Mouse (Mus musculus) heart, postnatal 0 days (tissue): ENCODE measurements around the gene Cflar. TPM values are rescaled to one million over a fixed set of nuclear protein-coding genes. Genes with fewer than 3 reads are reported as not detected.

Experiments used
- ATAC-seq: fragments of 200-750 bp; cut with Nextera tagmentation; 2 replicates; pipeline ENCODE4 v1.8.0; 2017; ENCODE audit warnings: low read depth, moderate number of reproducible peaks, moderate library complexity; ENCODE audit not compliant: insufficient read depth
- DNase-seq: peaks from one replicate; pipeline ENCODE4 v3.0.0-alpha.2; 2016; ENCODE audit warnings: low spot score
- H3K27ac ChIP-seq: fragments of 300-500 bp; sonication (generic); 2 replicates; pipeline ENCODE4 v1.5.1; 2014; ENCODE audit warnings: low read depth, mild to moderate bottlenecking
- H3K27me3 ChIP-seq: fragments of 300-500 bp; sonication (generic); 2 replicates; pipeline ENCODE4 v1.6.1; 2014; ENCODE audit warnings: low read length, mixed read lengths; ENCODE audit not compliant: control insufficient read depth, insufficient read depth
- H3K36me3 ChIP-seq: fragments of 300-500 bp; sonication (generic); replicated peaks from 2 replicates; pipeline ENCODE4 v1.6.1; 2014; ENCODE audit warnings: low read length, mixed read lengths; ENCODE audit not compliant: control insufficient read depth, insufficient read depth
- H3K4me1 ChIP-seq: fragments of 300-500 bp; sonication (generic); 2 replicates; pipeline ENCODE4 v1.6.1; 2014; ENCODE audit warnings: antibody characterized with exemption; ENCODE audit not compliant: control insufficient read depth, insufficient read depth
- H3K4me2 ChIP-seq: fragments of 300-500 bp; sonication (generic); 2 replicates; pipeline ENCODE4 v1.6.1; 2014; ENCODE audit warnings: low read depth, mild to moderate bottlenecking, low read length, moderate library complexity
- H3K4me3 ChIP-seq: fragments of 300-500 bp; sonication (generic); 2 replicates; pipeline ENCODE4 v1.5.1; 2014; ENCODE audit warnings: low read depth, low read length
- H3K9ac ChIP-seq: fragments of 300-500 bp; sonication (generic); replicated peaks from 2 replicates; pipeline ENCODE4 v1.6.1; 2014; ENCODE audit warnings: low read depth, low read length, mixed read lengths
- H3K9me3 ChIP-seq: fragments of 300-500 bp; sonication (generic); replicated peaks from 2 replicates; pipeline ENCODE4 v1.6.1; 2016; ENCODE audit warnings: low read length; ENCODE audit not compliant: control insufficient read depth
- CTCF ChIP-seq: IDR thresholded peaks from 2 replicates; pipeline ENCODE4 v1.5.1; 2016; ENCODE audit warnings: antibody characterized with exemption, control low read depth, low read depth
- EP300 ChIP-seq: IDR thresholded peaks from 2 replicates; pipeline ENCODE4 v1.6.1; 2016; ENCODE audit warnings: antibody characterized with exemption, low read depth
- WGBS: fragments of 180-500 bp; shearing (Covaris S2); extraction: QIAGEN DNeasy Blood & Tissue Kit; methylation state at CpG from one replicate; pipeline ENCODE4 v1.1.7; 2014; 5-methylcytosine and 5-hydroxymethylcytosine counted together
- polyA plus RNA-seq: library from polyadenylated mRNA; unstranded; fragments of >200 nt; fragmentation: Nextera tagmentation; extraction: Ambion mirVana; gene quantifications from 2 replicates; pipeline ENCODE4 v1.2.1, GENCODE M21; 2015
- total RNA-seq: library from RNA; depleted of rRNA; stranded (reverse); fragments of >200 nt; gene quantifications from 2 replicates; pipeline ENCODE4 v1.2.3, GENCODE M21; 2014; ENCODE audit warnings: low replicate concordance

Gene Cflar
- total and polyA plus RNA-seq, 2 experiments from 2014 or later, result 49.8 to 102 TPM

DNA sequence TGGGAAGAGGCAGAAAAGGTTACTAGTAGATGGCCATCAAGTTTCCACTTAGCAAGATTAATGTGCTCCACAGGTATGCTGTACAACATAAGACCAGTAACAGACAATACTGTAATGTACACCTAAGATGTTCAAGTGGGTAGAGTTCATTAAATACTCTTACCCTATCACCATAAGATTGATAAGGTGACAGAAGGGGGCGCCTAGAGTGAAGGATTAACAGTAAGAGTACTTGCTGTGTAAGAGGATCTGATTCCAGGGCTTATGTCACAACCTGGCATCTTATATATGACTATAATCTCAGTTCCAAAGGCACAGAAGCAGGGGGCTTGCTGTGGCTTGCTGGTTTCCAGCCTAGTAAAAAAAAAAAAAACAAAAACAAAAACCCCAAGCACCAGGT, 66.9 kb downstream of the Cflar start:
- Histone ChIP-seq H3K4me1 (no peaks in the 10 kb centered on the region), H3K4me2 (no peak overlapping the region), H3K4me3 (no peak overlapping the region), H3K36me3 (no peaks in the 10 kb centered on the region), H3K9ac (no peak overlapping the region), H3K27me3 (no peaks in the 10 kb centered on the region), H3K27ac (no peak overlapping the region), H3K9me3 (no peaks in the 10 kb centered on the region)
- WGBS, result 6% methylated on average over 1 of the region's 1 CpGs
- DNase-seq (no peak), ATAC-seq (no peak)
- TF ChIP-seq EP300 (no peak), CTCF (no peak)

DNA sequence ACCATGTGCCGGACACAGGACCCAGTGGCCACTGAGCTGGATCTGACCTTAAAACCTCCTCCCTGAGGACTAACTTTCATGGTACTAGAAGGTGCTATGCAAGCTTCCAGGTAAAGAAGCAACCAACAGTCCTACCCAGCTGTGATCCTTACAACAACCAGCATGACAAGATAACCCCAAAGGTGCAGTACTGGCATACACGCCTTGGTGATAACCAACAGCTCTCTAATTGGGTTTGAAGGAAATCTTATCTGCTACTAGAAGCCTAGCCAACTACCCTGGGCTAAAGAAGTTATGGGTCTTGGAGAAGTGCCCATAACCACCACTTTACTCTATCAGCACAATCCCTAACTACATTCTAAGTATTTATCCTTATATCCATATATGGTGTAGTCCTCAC, 75.0 kb downstream of the Cflar start:
- no peaks in the 10 kb centered on the region for H3K27me3 ChIP-seq
- no peaks in the 10 kb centered on the region for H3K9me3 ChIP-seq
- no peaks in the 10 kb centered on the region for H3K36me3 ChIP-seq
- H3K4me1 ChIP-seq, result no peaks in the 10 kb centered on the region
- no peak overlapping the region for H3K4me3 ChIP-seq
- no peak overlapping the region for H3K9ac ChIP-seq
- WGBS, result 80% methylated on average over 2 of the region's 2 CpGs
- ATAC-seq, result no peak
- no peak for TF ChIP-seq CTCF
- no peak for TF ChIP-seq EP300
- no peak overlapping the region for H3K27ac ChIP-seq
- no peak overlapping the region for H3K4me2 ChIP-seq
- no peak for DNase-seq

DNA sequence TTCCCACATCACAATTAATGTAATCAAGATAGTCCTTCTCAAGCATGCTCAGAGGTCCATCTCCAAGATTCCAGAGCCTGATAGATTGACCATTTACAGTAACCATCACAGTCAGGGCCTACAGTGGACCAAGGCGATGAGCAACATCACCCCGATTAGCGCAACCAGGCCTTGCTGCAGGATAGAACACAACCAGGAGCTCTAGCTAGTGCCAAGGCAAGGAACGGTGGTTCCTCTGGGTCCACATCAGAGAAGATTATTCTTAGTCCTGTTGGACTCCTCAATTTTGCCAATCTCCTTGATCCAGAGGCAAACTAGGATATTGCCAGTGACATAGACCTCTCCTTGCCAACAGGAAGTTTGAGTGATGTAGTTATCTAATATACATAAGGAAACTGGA, 77.1 kb downstream of the Cflar start:
- H3K9ac ChIP-seq, result no peak overlapping the region
- H3K36me3 ChIP-seq, result no peaks in the 10 kb centered on the region
- no peaks in the 10 kb centered on the region for H3K9me3 ChIP-seq
- no peak overlapping the region for H3K4me3 ChIP-seq
- TF ChIP-seq CTCF (no peak), EP300 (no peak)
- H3K4me2 ChIP-seq, result no peak overlapping the region
- no peak for DNase-seq
- no peaks in the 10 kb centered on the region for H3K4me1 ChIP-seq
- H3K27me3 ChIP-seq, result no peaks in the 10 kb centered on the region
- 96% methylated on average over 4 of the region's 4 CpGs for WGBS
- ATAC-seq, result no peak
- H3K27ac ChIP-seq, result no peak overlapping the region

DNA sequence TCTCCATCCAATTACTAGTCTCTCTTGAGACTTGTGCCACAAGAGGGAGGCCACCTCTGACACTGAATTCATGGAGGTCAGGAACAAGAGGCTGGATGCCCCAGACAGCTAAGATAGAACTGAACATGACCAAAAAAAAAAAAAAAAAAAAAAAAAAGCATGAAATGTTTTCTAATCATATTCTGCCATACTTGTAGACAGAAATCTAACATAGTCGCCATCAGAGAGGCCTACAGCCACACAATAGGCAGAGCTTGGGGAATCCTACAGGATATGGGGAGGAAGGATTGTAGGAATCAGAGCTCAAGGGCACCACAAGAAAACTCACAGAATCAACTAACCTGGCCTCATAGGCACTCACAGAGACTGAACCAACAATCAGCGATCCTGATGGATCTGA, 83.4 kb downstream of the Cflar start:
- 44% methylated on average over 2 of the region's 2 CpGs for WGBS
- Histone ChIP-seq H3K27me3 (no peaks in the 10 kb centered on the region), H3K9me3 (0 out of 2 replicates have a peak, but pooled peaks cover 3% of the 10 kb centered on the region), H3K27ac (peak overlapping the region; percentile 89), H3K4me1 (no peaks in the 10 kb centered on the region), H3K9ac (no peak overlapping the region), H3K4me2 (peak overlapping the region; percentile 91), H3K4me3 (peak overlapping the region; percentile 70), H3K36me3 (peaks cover 5% of the 10 kb centered on the region; the same call in 1 of the 2 replicates)
- no peak for TF ChIP-seq CTCF
- TF ChIP-seq EP300, result no peak
- no peak for ATAC-seq
- DNase-seq, result no peak

DNA sequence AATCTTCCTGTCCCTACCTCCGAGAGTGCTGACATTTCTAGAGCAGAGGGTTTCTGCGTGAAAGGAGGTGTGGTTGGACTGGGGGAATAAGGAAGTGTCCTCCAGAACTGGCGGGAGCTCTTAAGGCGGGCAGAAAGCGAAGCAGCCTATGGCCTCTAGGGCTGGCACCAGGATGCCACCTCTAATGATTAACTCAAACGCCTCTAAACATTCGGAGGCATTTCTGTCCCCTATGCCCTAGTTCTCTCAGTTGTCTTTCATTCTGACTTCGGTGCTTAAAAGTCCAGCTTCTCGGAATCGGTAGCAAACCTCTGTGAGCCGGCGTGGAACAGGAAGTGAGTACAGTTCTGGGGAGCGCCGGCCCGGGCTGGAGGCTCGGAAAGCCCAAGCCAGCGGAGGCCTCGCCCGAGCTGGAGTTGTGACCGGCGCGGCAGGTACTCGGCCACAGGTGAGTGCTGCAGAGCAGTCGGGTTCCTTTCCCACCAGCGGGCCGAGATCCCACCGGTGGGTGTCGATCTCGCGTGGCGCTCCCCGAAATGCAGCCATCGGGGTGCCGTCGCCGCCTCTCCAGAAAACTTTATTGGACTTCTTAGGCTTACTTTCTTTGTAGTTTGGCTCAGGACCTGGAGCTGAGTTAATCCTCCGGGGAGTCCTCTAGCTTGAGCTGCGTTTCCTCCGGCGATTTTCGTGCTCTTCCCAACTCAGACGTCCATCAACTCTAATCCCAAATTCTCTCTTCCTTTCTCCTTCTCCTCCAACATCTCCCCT, 84.2 kb downstream of the Cflar start, which contains the start of gene Casp8:
TSS of gene Casp8 (plus strand) at position 84 of the 768 bp plus-strand sequence.
- peak; percentile 82 for DNase-seq
- TF ChIP-seq CTCF, result no peak
- no peak for TF ChIP-seq EP300
- Histone ChIP-seq H3K9me3 (0 out of 2 replicates have a peak, but pooled peaks cover 3% of the 10 kb centered on the region), H3K36me3 (peaks cover 5% of the 10 kb centered on the region; the same call in 1 of the 2 replicates), H3K4me2 (peak within 1 kb of the TSS; percentile 91), H3K4me1 (no peaks in the 10 kb centered on the region), H3K9ac (peak within 1 kb of the TSS; percentile 86), H3K27ac (peak within 1 kb of the TSS; percentile 89), H3K27me3 (no peaks in the 10 kb centered on the region), H3K4me3 (peak within 1 kb of the TSS; percentile 70)
- ATAC-seq, result peak; percentile 74
- WGBS, result under 1% methylated on average over 42 of the region's 42 CpGs

DNA sequence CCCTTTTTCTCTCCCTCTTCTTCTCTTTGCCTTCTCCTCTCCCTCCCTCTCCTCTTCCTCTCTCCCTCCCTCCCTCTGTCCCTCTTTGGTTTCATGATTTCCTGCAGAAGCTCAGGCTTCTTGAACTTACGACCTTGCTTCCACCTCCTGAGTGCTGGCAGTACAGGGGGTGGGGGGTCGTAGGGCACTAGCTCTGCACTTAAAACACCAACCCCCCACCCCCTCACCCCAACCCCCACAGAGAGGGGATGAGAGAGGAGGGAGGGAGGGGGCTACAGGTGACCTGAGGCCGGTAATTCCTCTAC, 84.7 kb downstream of the Cflar start:
- peak overlapping the region; percentile 89 for H3K27ac ChIP-seq
- 4% methylated on average over 3 of the region's 3 CpGs for WGBS
- peak overlapping the region; percentile 91 for H3K4me2 ChIP-seq
- ATAC-seq (peak; percentile 9; the same call in 1 of the 2 replicates), DNase-seq (no peak)
- H3K27me3 ChIP-seq, result no peaks in the 10 kb centered on the region
- H3K9ac ChIP-seq, result peak overlapping the region; percentile 86
- H3K4me3 ChIP-seq, result peak overlapping the region; percentile 70
- TF ChIP-seq EP300 (no peak), CTCF (no peak)
- H3K4me1 ChIP-seq, result no peaks in the 10 kb centered on the region
- 0 out of 2 replicates have a peak, but pooled peaks cover 3% of the 10 kb centered on the region for H3K9me3 ChIP-seq
- H3K36me3 ChIP-seq, result peaks cover 5% of the 10 kb centered on the region; the same call in 1 of the 2 replicates
